Mouse (Mus musculus) cerebellum, adult 18-20 months (tissue): Measurements from ENCODE around the gene Cdca3.

Source experiments
- DNase-seq, 2 experiments: peaks; one replicate each; pipeline ENCODE4 v3.0.0; 2021

Gene Cdca3

DNA sequence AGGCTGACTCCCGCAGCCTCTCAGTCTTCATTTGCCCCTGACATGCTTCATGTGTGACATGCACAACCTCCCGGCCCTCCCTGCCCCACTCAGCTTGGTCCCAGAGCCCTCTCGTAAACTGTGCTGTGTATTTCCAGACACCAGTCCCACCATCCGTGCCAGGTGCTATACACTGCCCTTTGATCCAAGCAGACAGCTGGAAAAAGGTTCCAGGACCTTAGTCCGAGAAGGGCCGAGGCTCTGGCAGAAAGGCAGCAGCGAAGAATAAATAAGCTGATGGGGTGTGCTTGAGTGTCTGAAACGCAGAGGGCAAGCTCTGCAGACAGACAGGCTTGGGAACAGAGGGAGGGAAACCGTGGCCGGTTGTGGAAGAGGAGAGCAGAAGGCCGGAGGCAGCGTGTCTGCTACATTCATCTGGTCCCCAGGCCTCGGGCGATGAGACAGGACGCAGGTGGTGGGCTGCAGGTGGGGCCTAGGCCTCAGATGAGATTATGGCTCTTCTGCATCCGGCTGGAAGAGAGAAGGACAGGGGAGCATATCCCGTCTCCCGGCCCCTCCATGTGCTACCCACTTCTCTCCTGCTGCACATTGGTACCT lies 36.5 kb downstream of the Cdca3 start:
- no peak for DNase-seq

DNA sequence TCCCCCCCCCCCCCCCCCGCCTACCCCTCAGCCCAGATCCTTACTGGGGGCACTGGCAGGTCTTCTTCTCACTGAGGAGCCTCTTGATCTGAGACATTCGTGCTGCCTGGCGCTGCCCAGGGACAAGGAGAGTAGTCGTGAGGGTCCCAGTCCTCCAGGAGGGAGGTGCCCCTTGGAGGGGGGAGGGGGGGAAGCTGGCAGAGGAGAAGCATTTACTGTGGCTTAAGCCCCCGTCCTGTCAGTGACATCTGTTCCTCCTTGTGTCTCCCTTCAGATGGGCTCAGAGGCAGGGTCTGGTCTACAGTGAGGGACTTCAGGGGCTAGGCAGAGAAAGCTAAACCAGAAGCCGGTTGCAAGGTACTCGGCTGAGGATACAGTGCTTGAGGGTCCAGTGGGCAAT lies 37.2 kb downstream of the Cdca3 start:
- DNase-seq = no peak

- DNase-seq = no peak
Measured at GRCm38 (mm10) chr6:124874348-124874747, 45.0 kb downstream of the Cdca3 start.

GRCm38 (mm10) chr6:124879390-124879789 lies 50.0 kb downstream of the Cdca3 start:
- no peak for DNase-seq

DNA sequence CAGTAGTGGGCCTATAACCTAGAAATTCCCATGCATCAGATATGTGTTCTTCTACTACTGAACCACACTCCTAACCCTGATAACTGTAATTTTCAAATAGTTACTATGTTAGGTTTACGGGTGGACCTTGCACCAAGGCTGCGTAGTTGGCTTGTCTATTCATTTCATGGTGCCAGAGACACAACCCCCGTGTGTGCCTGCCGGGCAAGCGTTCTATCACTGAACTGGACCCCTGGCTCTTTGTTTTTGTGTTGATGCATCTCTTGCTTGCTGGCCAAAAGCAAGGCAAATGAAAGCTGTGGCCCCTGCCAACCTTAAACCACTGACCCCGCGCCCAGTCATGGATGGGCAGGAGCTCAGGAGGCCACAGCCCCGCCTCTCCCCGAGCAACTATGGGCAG lies 52.5 kb downstream of the Cdca3 start:
- DNase-seq = no peak
